Mouse (Mus musculus): ENCODE data around the gene Zfp810.

Zfp810 gene

GRCm38 (mm10) chr9:22261594-22261993 is 45.9 kb downstream of the Zfp810 start:
- no peak for DNase-seq (ENCODE audit: low read depth in 1 of 2, low spot score in 2 of 2)

- DNase-seq (ENCODE audit: low read depth in 1 of 2, low spot score in 2 of 2), result no peak
These were observed 47.4 kb downstream of the Zfp810 start for GRCm38 (mm10) chr9:22260092-22260422.

GRCm38 (mm10) chr9:22259184-22260091 is 48.0 kb downstream of the Zfp810 start, which contains the start of gene Zfp599:
TSS of gene Zfp599 (minus strand) at chr9:22259895.
- DNase-seq (ENCODE audit: low read depth in 1 of 2, low spot score in 2 of 2), result no peak

GRCm38 (mm10) chr9:22258784-22259183 is 48.7 kb downstream of the Zfp810 start:
- no peak for DNase-seq (ENCODE audit: low read depth in 1 of 2, low spot score in 2 of 2)

DNA sequence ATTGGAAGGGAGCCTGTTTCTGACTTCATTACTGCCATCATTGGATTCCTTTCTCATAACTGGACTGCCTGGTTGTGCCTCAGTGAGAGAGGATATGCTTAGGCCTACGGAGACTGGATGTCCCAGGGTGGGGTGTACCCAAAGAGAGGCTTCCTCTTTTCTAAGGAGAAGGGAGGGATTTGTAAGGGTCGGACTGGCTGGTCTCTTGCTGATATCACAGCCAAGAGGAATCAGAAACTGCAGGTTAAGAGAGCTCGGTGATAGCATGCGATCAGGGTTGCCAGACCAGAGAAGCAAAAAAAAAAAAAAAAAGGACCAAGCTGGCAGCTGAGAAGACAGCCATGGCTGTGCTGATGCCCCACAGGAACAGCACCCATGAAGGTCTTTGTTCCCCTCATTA is 50.9 kb downstream of the Zfp810 start:
- no peak for DNase-seq (ENCODE audit: low read depth in 1 of 2, low spot score in 2 of 2)

GRCm38 (mm10) chr9:22244242-22244641 is 63.2 kb downstream of the Zfp810 start:
- DNase-seq (ENCODE audit: low read depth in 1 of 2, low spot score in 2 of 2), result no peak

- no peak for DNase-seq (ENCODE audit: low read depth in 1 of 2, low spot score in 2 of 2)
These were observed 67.4 kb downstream of the Zfp810 start for GRCm38 (mm10) chr9:22240001-22240400.

DNA sequence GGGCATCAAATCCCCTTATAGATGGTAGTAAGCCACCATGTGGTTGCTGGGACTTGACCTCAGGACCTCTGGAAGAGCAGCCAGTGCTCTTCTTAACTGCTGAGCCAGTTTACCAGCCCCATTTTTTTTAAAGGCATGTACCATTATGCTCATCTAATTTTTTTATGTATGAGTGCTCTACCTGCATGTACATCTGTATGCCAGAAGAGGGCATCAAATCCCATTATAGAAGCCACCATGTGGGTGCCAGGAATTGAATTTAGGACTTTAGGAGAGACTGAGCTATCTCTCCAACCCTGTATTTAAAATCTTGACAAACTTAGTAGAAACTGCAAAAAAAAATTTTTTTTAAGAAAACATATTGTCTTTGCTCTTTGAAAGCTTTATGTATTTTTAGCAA is 76.9 kb downstream of the Zfp810 start:
- DNase-seq (ENCODE audit: low read depth in 1 of 2, low spot score in 2 of 2), result no peak

GRCm38 (mm10) chr9:22230061-22230460 is 77.4 kb downstream of the Zfp810 start:
- DNase-seq (ENCODE audit: low read depth in 1 of 2, low spot score in 2 of 2), result no peak

DNA sequence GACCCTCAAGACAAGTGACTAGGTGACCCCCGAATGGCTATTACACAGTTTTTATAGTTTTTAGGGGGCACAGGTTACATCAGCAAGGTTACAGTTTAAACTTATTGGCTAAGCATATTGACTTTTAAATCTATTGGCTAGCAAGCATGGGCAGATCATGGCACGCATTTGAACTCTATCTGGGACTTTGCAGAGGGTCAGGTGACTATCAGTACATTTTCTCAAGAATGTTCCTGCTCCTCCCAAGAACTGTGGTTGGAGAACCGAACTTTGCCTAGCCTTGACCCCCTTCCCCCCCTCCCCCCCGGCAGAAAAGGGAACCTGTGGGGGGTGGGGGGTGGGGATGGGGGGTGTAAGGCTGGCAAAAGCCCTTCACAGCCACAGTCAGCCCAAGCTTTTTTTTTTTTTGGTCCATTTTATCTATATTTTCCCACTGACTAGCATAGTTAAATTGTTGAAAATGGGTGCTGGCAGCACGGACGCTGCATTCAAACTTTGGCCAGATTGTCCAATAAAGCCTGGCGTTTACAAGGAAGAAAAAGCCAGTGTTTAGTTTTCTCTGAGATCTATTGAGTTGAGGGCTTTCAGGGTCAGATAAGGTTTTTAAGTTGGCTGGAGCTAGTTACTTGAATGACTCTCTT is 77.9 kb downstream of the Zfp810 start:
- no peak for DNase-seq (ENCODE audit: low read depth in 1 of 2, low spot score in 2 of 2)

DNA sequence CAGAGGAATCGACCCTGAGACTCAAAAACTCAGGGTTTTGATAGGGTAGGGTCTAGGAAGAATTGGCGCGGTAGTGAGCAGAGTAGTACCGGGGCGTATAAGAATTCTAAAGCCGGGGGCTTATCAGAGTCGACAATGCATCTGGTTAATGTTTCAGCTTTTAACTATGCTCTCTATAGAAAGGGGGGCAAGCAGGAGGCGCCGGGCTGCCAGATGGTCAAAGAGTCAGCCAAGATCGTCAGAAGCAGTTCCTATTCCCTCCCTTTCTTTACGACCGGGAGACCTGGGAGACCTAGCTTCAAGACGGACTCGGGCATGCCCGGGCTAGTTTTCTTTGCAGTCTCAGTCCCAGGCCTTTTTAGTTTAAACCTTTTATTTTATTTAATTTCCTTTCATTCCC is 80.6 kb downstream of the Zfp810 start:
- no peak for DNase-seq (ENCODE audit: low read depth in 1 of 2, low spot score in 2 of 2)

All from monocyte, adult 2 months (primary cell).